Comparison of ENCODE assay signal across 8 mouse cellular contexts in the genomic region with DNA sequence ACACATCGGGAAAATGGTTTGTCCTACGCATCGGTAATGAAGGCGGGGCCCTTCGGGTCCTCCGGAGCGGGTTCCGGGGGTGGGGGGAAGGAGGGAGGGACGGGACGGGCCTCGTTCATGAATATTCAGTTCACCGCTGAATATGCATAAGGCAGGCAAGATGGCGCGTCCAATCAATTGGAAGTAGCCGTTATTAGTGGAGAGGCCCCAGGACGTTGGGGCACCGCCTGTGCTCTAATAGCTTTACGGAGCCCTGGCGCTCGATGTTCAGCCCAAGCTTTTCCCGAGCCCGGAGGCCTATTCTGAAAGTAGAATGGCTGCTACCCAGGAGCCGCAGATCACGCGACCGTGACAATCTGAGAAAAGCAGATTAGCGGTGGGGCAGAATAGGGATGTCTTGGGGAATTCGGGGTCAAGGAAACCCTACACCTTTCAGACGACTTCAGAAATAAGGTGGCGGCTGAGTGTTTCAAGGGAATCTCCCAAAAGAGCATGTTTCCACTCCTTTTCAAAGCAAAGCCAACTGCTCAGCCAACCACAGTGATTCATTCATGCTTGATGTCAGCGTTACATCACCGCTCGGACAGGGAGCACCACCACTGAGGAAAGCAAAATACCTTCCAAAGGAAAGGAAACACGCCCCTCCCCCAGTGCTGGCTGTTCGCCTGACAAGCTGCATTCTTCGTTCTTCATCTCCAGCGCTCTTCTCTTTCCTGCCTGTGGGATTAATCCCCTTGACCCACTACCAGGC. TPM values are rescaled to one million over a fixed set of nuclear protein-coding genes. Genes with fewer than 3 reads are reported as not detected.
A peak's percentile ranks its signal among the peaks of the same experiment; 100 is the strongest.
DNase-seq lines count a peak whose midpoint lies in the region; ATAC-seq and TF ChIP-seq lines count a peak whose summit lies in the region.

No protein-coding gene starts in this region.

- H3K4me2 ChIP-seq in heart, embryonic 12.5 days, result peak overlapping the region; percentile 77
- peak overlapping the region; percentile 72 for H3K4me2 ChIP-seq in kidney, embryonic 16.5 days (replicated peaks; ENCODE audit: low read depth, low read length)
- peak overlapping the region; percentile 98 for H3K4me2 ChIP-seq in myocyte (ENCODE audit: low read depth)

- no peak for TF ChIP-seq CTCF in liver, adult 2 months (IDR thresholded peaks at IDR 0.05; ENCODE audit: low read depth, low read length)

- peak overlapping the region; percentile 90 for H3K4me3 ChIP-seq in erythroblast, embryonic 14.5 days (replicated peaks)
- peak overlapping the region; percentile 75 for H3K4me3 ChIP-seq in heart, embryonic 12.5 days
- H3K4me3 ChIP-seq in kidney, embryonic 16.5 days (ENCODE audit: low read length), result peak overlapping the region; percentile 73
- peak overlapping the region; percentile 57 for H3K4me3 ChIP-seq in liver, adult 2 months (ENCODE audit: insufficient read depth, low read depth, low read length)
- peak overlapping the region; percentile 61 for H3K4me3 ChIP-seq in myocyte

- peaks cover 7% of the 10 kb centered on the region; the same call in 1 of the 2 replicates for H3K79me2 ChIP-seq in liver, adult 2 months (ENCODE audit: control insufficient read depth, insufficient read depth, low read length)
- H3K79me2 ChIP-seq in myocyte (ENCODE audit: control insufficient read depth, insufficient read depth), result peaks cover 38% of the 10 kb centered on the region

- peak; percentile 64; the same call in 1 of the 2 replicates for TF ChIP-seq POLR2A in liver, adult 2 months (IDR thresholded peaks at IDR 0.05; ENCODE audit: extremely low read depth, insufficient read depth, low read length)
- peak; percentile 67 for TF ChIP-seq POLR2A in myocyte (IDR thresholded peaks at IDR 0.05; ENCODE audit: insufficient read length, low read depth)

- peak overlapping the region; percentile 99 for H3K27ac ChIP-seq in heart, embryonic 12.5 days (ENCODE audit: poor library complexity, severe bottlenecking)
- peak overlapping the region; percentile 100 for H3K27ac ChIP-seq in kidney, embryonic 16.5 days (ENCODE audit: low read length)
- H3K27ac ChIP-seq in liver, adult 2 months (replicated peaks; ENCODE audit: insufficient read depth, low read depth, low read length), result peak overlapping the region; percentile 90

- H3K36me3 ChIP-seq in erythroblast, embryonic 14.5 days (ENCODE audit: control insufficient read depth), result peaks cover 25% of the 10 kb centered on the region
- no peaks in the 10 kb centered on the region for H3K36me3 ChIP-seq in heart, embryonic 12.5 days
- H3K36me3 ChIP-seq in kidney, embryonic 16.5 days (ENCODE audit: insufficient read depth, low read length), result no peaks in the 10 kb centered on the region
- no peaks in the 10 kb centered on the region for H3K36me3 ChIP-seq in liver, adult 2 months (ENCODE audit: control insufficient read depth, insufficient read depth, low read length)
- no peaks in the 10 kb centered on the region for H3K36me3 ChIP-seq in myocyte (ENCODE audit: control insufficient read depth, insufficient read depth)

- DNase-seq in CD4-positive, CD25-positive, alpha-beta regulatory T cell, adult 2 months (ENCODE audit: low read depth, low spot score), result peak; percentile 93
- DNase-seq in brain, adult 2 months (ENCODE audit: low read depth, low spot score), result peak; percentile 98
- DNase-seq in liver, adult 2 months (ENCODE audit: extremely low read depth, low read depth, low spot score), result peak; percentile 60
- peak; percentile 90 for DNase-seq in telencephalon, adult 2 months (ENCODE audit: low read depth, low spot score)

- H3K9ac ChIP-seq in heart, embryonic 12.5 days, result peak overlapping the region; percentile 83
- peak overlapping the region; percentile 90 for H3K9ac ChIP-seq in kidney, embryonic 16.5 days (replicated peaks; ENCODE audit: low read length)
- H3K9ac ChIP-seq in liver, adult 2 months (ENCODE audit: low read depth, low read length), result peak overlapping the region; percentile 72

- H3ac ChIP-seq in myocyte (ENCODE audit: control insufficient read depth, insufficient read length), result peak overlapping the region; percentile 34

- H3K9me3 ChIP-seq in erythroblast, embryonic 14.5 days (ENCODE audit: control insufficient read depth, low read length), result no peaks in the 10 kb centered on the region
- H3K9me3 ChIP-seq in heart, embryonic 12.5 days (replicated peaks), result no peaks in the 10 kb centered on the region
- no peaks in the 10 kb centered on the region for H3K9me3 ChIP-seq in kidney, embryonic 16.5 days (ENCODE audit: low read length)

- WGBS in heart, embryonic 12.5 days, result 0% methylated on average over 37 of the region's 37 CpGs
- under 1% methylated on average over 37 of the region's 37 CpGs for WGBS in kidney, embryonic 16.5 days
- WGBS in liver, adult 2 months, result under 1% methylated on average over 37 of the region's 37 CpGs

- no peaks in the 10 kb centered on the region for H3K27me3 ChIP-seq in erythroblast, embryonic 14.5 days (ENCODE audit: control insufficient read depth)
- H3K27me3 ChIP-seq in heart, embryonic 12.5 days (replicated peaks), result no peaks in the 10 kb centered on the region
- no peaks in the 10 kb centered on the region for H3K27me3 ChIP-seq in kidney, embryonic 16.5 days (ENCODE audit: insufficient read depth, low read length)
- H3K27me3 ChIP-seq in liver, adult 2 months (ENCODE audit: control insufficient read depth, insufficient read depth, low read length), result no peaks in the 10 kb centered on the region
- H3K27me3 ChIP-seq in myocyte (ENCODE audit: control insufficient read depth, insufficient read depth, insufficient read length), result no peaks in the 10 kb centered on the region

- ATAC-seq in heart, embryonic 12.5 days (ENCODE audit: insufficient number of reproducible peaks, low FRiP score), result peak; percentile 90
- peak; percentile 89 for ATAC-seq in kidney, embryonic 16.5 days (ENCODE audit: low FRiP score, low TSS enrichment)

- peaks cover 57% of the 10 kb centered on the region for H3K4me1 ChIP-seq in erythroblast, embryonic 14.5 days (ENCODE audit: control insufficient read depth)
- peaks cover 34% of the 10 kb centered on the region for H3K4me1 ChIP-seq in heart, embryonic 12.5 days (replicated peaks)
- H3K4me1 ChIP-seq in kidney, embryonic 16.5 days (ENCODE audit: insufficient read depth, low read length), result peaks cover 33% of the 10 kb centered on the region
- H3K4me1 ChIP-seq in liver, adult 2 months (ENCODE audit: control insufficient read depth, insufficient read depth, low read length), result peaks cover 15% of the 10 kb centered on the region

TF ChIP-seq in myocyte, 11 proteins besides CTCF, POLR2A, EP300 and RAD21:
- TF ChIP-seq SRF (IDR thresholded peaks at IDR 0.05; ENCODE audit: control insufficient read depth, insufficient read length, low read depth), result no peak
- no peak for TF ChIP-seq E2F4 (IDR thresholded peaks at IDR 0.05; ENCODE audit: insufficient read depth)
- TF ChIP-seq CEBPB (IDR thresholded peaks at IDR 0.05; ENCODE audit: insufficient read depth, poor library complexity, severe bottlenecking), result 0 out of 2 replicates have a peak, but pooled peaks have one; percentile 51
- peak; percentile 60 for TF ChIP-seq POLR2AphosphoS2 (IDR thresholded peaks at IDR 0.05; ENCODE audit: insufficient read length, low read depth)

RNA-seq across cellular contexts. Expression of a gene that starts 0.7 kb away (rescaled TPM):
- 14.2 and 14.3 TPM in 2 replicates for polyA plus RNA-seq in erythroblast, embryonic 14.5 days (2012)
- polyA plus RNA-seq in heart, embryonic 12.5 days (2016; fragmentation: Nextera tagmentation; extraction: Ambion mirVana), result 23.7 and 25.2 TPM in 2 replicates
- 28.3 and 33.6 TPM in 2 replicates for polyA plus RNA-seq in kidney, embryonic 16.5 days (2015; fragmentation: Nextera tagmentation; extraction: Ambion mirVana)
- total RNA-seq in liver, adult 2 months (2014; rRNA removed), result 10.0 and 12.6 TPM in 2 replicates
- polyA plus RNA-seq in liver, adult 2 months (2012; rRNA removed), result 9.9 and 10.6 TPM in 2 replicates
- 69.5 TPM for polyA plus RNA-seq in myocyte (2012; fragmentation: generic; extraction: Trizol)

RNA-seq across cellular contexts. Expression of a gene that starts 2.6 kb away (rescaled TPM):
- polyA plus RNA-seq in erythroblast, embryonic 14.5 days (2012), result not detected in 2 replicates
- polyA plus RNA-seq in heart, embryonic 12.5 days (2016; fragmentation: Nextera tagmentation; extraction: Ambion mirVana), result 0.33 TPM in 2 replicates
- 0.25 and 0.64 TPM in 2 replicates for polyA plus RNA-seq in kidney, embryonic 16.5 days (2015; fragmentation: Nextera tagmentation; extraction: Ambion mirVana)
- not detected in 2 replicates for total RNA-seq in liver, adult 2 months (2014; rRNA removed)
- not detected in 2 replicates for polyA plus RNA-seq in liver, adult 2 months (2012; rRNA removed)
- 0.26 TPM for polyA plus RNA-seq in myocyte (2012; fragmentation: generic; extraction: Trizol)

RNA-seq across cellular contexts. Expression of a gene that starts 6.6 kb away (rescaled TPM):
- 0.07 and 0.33 TPM in 2 replicates for polyA plus RNA-seq in erythroblast, embryonic 14.5 days (2012)
- 2.9 and 3.3 TPM in 2 replicates for polyA plus RNA-seq in heart, embryonic 12.5 days (2016; fragmentation: Nextera tagmentation; extraction: Ambion mirVana)
- 2.9 TPM in 2 replicates for polyA plus RNA-seq in kidney, embryonic 16.5 days (2015; fragmentation: Nextera tagmentation; extraction: Ambion mirVana)
- 2.6 and 4.4 TPM in 2 replicates for total RNA-seq in liver, adult 2 months (2014; rRNA removed)
- polyA plus RNA-seq in liver, adult 2 months (2012; rRNA removed), result 8.2 and 9.7 TPM in 2 replicates
- polyA plus RNA-seq in myocyte (2012; fragmentation: generic; extraction: Trizol), result 9.4 TPM

RNA-seq across cellular contexts. Expression of a gene that starts 36.6 kb away (rescaled TPM):
- polyA plus RNA-seq in erythroblast, embryonic 14.5 days (2012), result not detected in 2 replicates
- 5.6 and 7.7 TPM in 2 replicates for polyA plus RNA-seq in heart, embryonic 12.5 days (2016; fragmentation: Nextera tagmentation; extraction: Ambion mirVana)
- 12.9 and 13.8 TPM in 2 replicates for polyA plus RNA-seq in kidney, embryonic 16.5 days (2015; fragmentation: Nextera tagmentation; extraction: Ambion mirVana)
- 0.46 and 0.54 TPM in 2 replicates for total RNA-seq in liver, adult 2 months (2014; rRNA removed)
- 0.28 and 0.35 TPM in 2 replicates for polyA plus RNA-seq in liver, adult 2 months (2012; rRNA removed)
- 95.3 TPM for polyA plus RNA-seq in myocyte (2012; fragmentation: generic; extraction: Trizol)

RNA-seq across cellular contexts. Expression of a gene that starts 42.5 kb away (rescaled TPM):
- 0.01 TPM in 1 of 2 replicates, not detected in the other for polyA plus RNA-seq in erythroblast, embryonic 14.5 days (2012)
- 2.3 and 2.4 TPM in 2 replicates for polyA plus RNA-seq in heart, embryonic 12.5 days (2016; fragmentation: Nextera tagmentation; extraction: Ambion mirVana)
- 2.6 and 3.0 TPM in 2 replicates for polyA plus RNA-seq in kidney, embryonic 16.5 days (2015; fragmentation: Nextera tagmentation; extraction: Ambion mirVana)
- 0.18 and 0.20 TPM in 2 replicates for total RNA-seq in liver, adult 2 months (2014; rRNA removed)
- polyA plus RNA-seq in liver, adult 2 months (2012; rRNA removed), result 0.33 and 0.34 TPM in 2 replicates
- polyA plus RNA-seq in myocyte (2012; fragmentation: generic; extraction: Trizol), result 17.5 TPM

Comparison
In these comparisons a context has a peak if more than half of its experiments do, and no peak if none do; other contexts are left out.
1. Peak in every context shown above with its lines: DNase-seq, ATAC-seq, H3K4me3 ChIP-seq and H3K27ac ChIP-seq.